Mouse (Mus musculus) MEL (cell line): ENCODE data around the gene Pdcd6. TPM values are rescaled to one million over a fixed set of nuclear protein-coding genes. Genes with fewer than 3 reads are reported as not detected.

Experiments used
- DNase-seq: peaks from one replicate; pipeline ENCODE4 v3.0.0; 2011; ENCODE audit warnings: low read depth, low spot score
- H3K27ac ChIP-seq: 2 replicates; pipeline ENCODE4 v1.5.1; 2012; ENCODE audit warnings: low read depth, mild to moderate bottlenecking, control low read depth, low read length, moderate library complexity; ENCODE audit not compliant: control insufficient read depth
- H3K27me3 ChIP-seq, 2 experiments: fragments of 150-350 bp in 1 of 2; sonication (generic) in 1 of 2; 2 replicates each; pipeline ENCODE4 v1.6.1; 2012; ENCODE audit warnings: low read length in 2 of 2, mild to moderate bottlenecking in 2 of 2, improper control_type of control experiment in 1 of 2, moderate library complexity in 1 of 2; ENCODE audit not compliant: insufficient read depth in 2 of 2, control insufficient read depth in 1 of 2
- H3K36me3 ChIP-seq, 2 experiments: 2 replicates each; pipeline ENCODE4 v1.6.1; 2012 to 2014; ENCODE audit warnings: low read length in 2 of 2, improper control_type of control experiment in 1 of 2, inconsistent platforms in 1 of 2, mild to moderate bottlenecking in 1 of 2; ENCODE audit not compliant: insufficient read depth in 2 of 2, control insufficient read depth in 1 of 2
- H3K4me1 ChIP-seq, 2 experiments: fragments of 150-350 bp in 1 of 2; sonication (generic) in 1 of 2; 2 replicates each; pipeline ENCODE4 v1.6.1; 2012; ENCODE audit warnings: low read length in 2 of 2, improper control_type of control experiment in 1 of 2, mild to moderate bottlenecking in 1 of 2; ENCODE audit not compliant: insufficient read depth in 2 of 2, control insufficient read depth in 1 of 2
- H3K4me3 ChIP-seq, 2 experiments: fragments of 150-350 bp in 1 of 2; sonication (generic) in 1 of 2; 2 replicates each; pipeline ENCODE4 v1.5.1; 2012; ENCODE audit warnings: low read depth in 2 of 2, low read length in 2 of 2, mild to moderate bottlenecking in 2 of 2, moderate library complexity in 2 of 2, control low read depth in 1 of 2, improper control_type of control experiment in 1 of 2; ENCODE audit not compliant: control insufficient read depth in 1 of 2, insufficient read depth in 1 of 2
- H3K79me2 ChIP-seq: 2 replicates; pipeline ENCODE4 v1.6.1; 2012; ENCODE audit warnings: mild to moderate bottlenecking, low read length, moderate library complexity; ENCODE audit not compliant: control insufficient read depth, poor library complexity, insufficient read depth
- H3K9ac ChIP-seq: 2 replicates; pipeline ENCODE4 v1.6.1; 2012; ENCODE audit warnings: low read depth, mild to moderate bottlenecking, control low read depth, low read length, moderate library complexity; ENCODE audit not compliant: control insufficient read depth, poor library complexity, severe bottlenecking
- H3K9me3 ChIP-seq: fragments of 150-350 bp; sonication (generic); replicated peaks from 2 replicates; pipeline ENCODE4 v1.6.1; 2012; ENCODE audit warnings: mild to moderate bottlenecking, low read length, improper control_type of control experiment, moderate library complexity; ENCODE audit not compliant: insufficient read depth
- BHLHE40 ChIP-seq: IDR thresholded peaks from 2 replicates; pipeline ENCODE4 v1.6.1; 2012; ENCODE audit warnings: low read depth, mild to moderate bottlenecking, inconsistent platforms, low read length, improper control_type of control experiment, borderline replicate concordance
- CHD1 ChIP-seq: IDR thresholded peaks from 2 replicates; pipeline ENCODE4 v1.6.1; 2012; ENCODE audit warnings: low read depth, mild to moderate bottlenecking, inconsistent platforms, low read length, improper control_type of control experiment
- CHD2 ChIP-seq: IDR thresholded peaks from 2 replicates; pipeline ENCODE4 v1.6.1; 2011; ENCODE audit warnings: low read length, improper control_type of control experiment
- CTCF ChIP-seq, 3 experiments: IDR thresholded peaks in 2 of 3; conservative IDR thresholded peaks in 1 of 3; 2 replicates each; pipeline ENCODE4 v1.5.1; 2011 to 2012; ENCODE audit warnings: low read length in 3 of 3, low read depth in 2 of 3, mild to moderate bottlenecking in 2 of 3, improper control_type of control experiment in 1 of 3, inconsistent platforms in 1 of 3, mixed read lengths in 1 of 3, moderate library complexity in 1 of 3; ENCODE audit not compliant: control insufficient read depth in 1 of 3, insufficient read depth in 1 of 3, poor library complexity in 1 of 3, severe bottlenecking in 1 of 3
- E2F4 ChIP-seq: IDR thresholded peaks from 2 replicates; pipeline ENCODE4 v1.6.1; 2011; ENCODE audit warnings: low read depth, low read length, improper control_type of control experiment, borderline replicate concordance
- ELF1 ChIP-seq: IDR thresholded peaks from 2 replicates; pipeline ENCODE4 v1.6.1; 2014; ENCODE audit warnings: low read depth, mild to moderate bottlenecking, inconsistent platforms, low read length, improper control_type of control experiment, moderate library complexity
- EP300 ChIP-seq, 2 experiments: IDR thresholded peaks; 2 replicates each; pipeline ENCODE4 v1.6.1; 2011; ENCODE audit warnings: improper control_type of control experiment in 2 of 2, low read length in 2 of 2, low read depth in 1 of 2, mild to moderate bottlenecking in 1 of 2
- ETS1 ChIP-seq: IDR thresholded peaks from 2 replicates; pipeline ENCODE4 v1.6.1; 2012; ENCODE audit warnings: low read depth, mild to moderate bottlenecking, inconsistent platforms, low read length, improper control_type of control experiment, moderate library complexity
- GABPA ChIP-seq: IDR thresholded peaks from 2 replicates; pipeline ENCODE4 v1.6.1; 2012; ENCODE audit warnings: low read depth, mild to moderate bottlenecking, inconsistent platforms, low read length, improper control_type of control experiment, moderate library complexity
- HCFC1 ChIP-seq: IDR thresholded peaks from 2 replicates; pipeline ENCODE4 v1.6.1; 2012; ENCODE audit warnings: low read depth, mild to moderate bottlenecking, inconsistent platforms, low read length, improper control_type of control experiment, moderate library complexity
- JUND ChIP-seq: IDR thresholded peaks from 2 replicates; pipeline ENCODE4 v1.6.1; 2011; ENCODE audit warnings: low read depth, mild to moderate bottlenecking, improper control_type of control experiment, low read length
- KAT2A ChIP-seq: conservative IDR thresholded peaks from 2 replicates; pipeline ENCODE4 v1.6.1; 2012; ENCODE audit warnings: low read depth, low read length, improper control_type of control experiment, inconsistent platforms
- MAFK ChIP-seq: IDR thresholded peaks from 2 replicates; pipeline ENCODE4 v1.6.1; 2011; ENCODE audit warnings: low read depth, mild to moderate bottlenecking, low read length, improper control_type of control experiment, borderline replicate concordance
- MAX ChIP-seq: IDR thresholded peaks from 2 replicates; pipeline ENCODE4 v1.6.1; 2011; ENCODE audit warnings: low read length, improper control_type of control experiment
- MEF2A ChIP-seq: IDR thresholded peaks from 2 replicates; pipeline ENCODE4 v1.6.1; 2014; ENCODE audit warnings: low read depth, mild to moderate bottlenecking, inconsistent platforms, low read length, improper control_type of control experiment; ENCODE audit not compliant: poor library complexity, insufficient replicate concordance, severe bottlenecking; ENCODE audit errors: extremely low read depth
- MXI1 ChIP-seq: IDR thresholded peaks from 2 replicates; pipeline ENCODE4 v1.6.1; 2011; ENCODE audit warnings: mild to moderate bottlenecking, low read depth, low read length, improper control_type of control experiment
- MYB ChIP-seq: IDR thresholded peaks from 2 replicates; pipeline ENCODE4 v1.6.1; 2011; ENCODE audit warnings: mild to moderate bottlenecking, low read depth, low read length, improper control_type of control experiment
- MYC ChIP-seq: IDR thresholded peaks from 2 replicates; pipeline ENCODE4 v1.6.1; 2011; ENCODE audit warnings: low read depth, mild to moderate bottlenecking, low read length, improper control_type of control experiment, moderate library complexity
- NELFE ChIP-seq: IDR thresholded peaks from 2 replicates; pipeline ENCODE4 v1.6.1; 2011; ENCODE audit warnings: low read depth, low read length, improper control_type of control experiment
- NRF1 ChIP-seq: IDR thresholded peaks from 2 replicates; pipeline ENCODE4 v1.6.1; 2014; ENCODE audit warnings: low read depth, mild to moderate bottlenecking, inconsistent platforms, low read length, improper control_type of control experiment, moderate library complexity; ENCODE audit not compliant: poor library complexity, insufficient read depth, severe bottlenecking
- POLR2A ChIP-seq, 2 experiments: IDR thresholded peaks; 2 replicates each; pipeline ENCODE4 v1.6.1; 2011 to 2012; ENCODE audit warnings: low read length in 2 of 2, mild to moderate bottlenecking in 2 of 2, control low read depth in 1 of 2, improper control_type of control experiment in 1 of 2, low read depth in 1 of 2, moderate library complexity in 1 of 2; ENCODE audit not compliant: control insufficient read depth in 1 of 2, insufficient read depth in 1 of 2, poor library complexity in 1 of 2
- POLR2AphosphoS2 ChIP-seq: IDR thresholded peaks from 2 replicates; pipeline ENCODE4 v1.6.1; 2011; ENCODE audit warnings: low read length, improper control_type of control experiment
- POLR2AphosphoS5 ChIP-seq: IDR thresholded peaks from 2 replicates; pipeline ENCODE4 v1.6.1; 2012; ENCODE audit warnings: low read depth, borderline replicate concordance, mild to moderate bottlenecking, inconsistent platforms, low read length, moderate library complexity, mixed read lengths
- RAD21 ChIP-seq: IDR thresholded peaks from 2 replicates; pipeline ENCODE4 v1.6.1; 2011; ENCODE audit warnings: mild to moderate bottlenecking, low read depth, low read length, improper control_type of control experiment
- RCOR1 ChIP-seq: IDR thresholded peaks from 2 replicates; pipeline ENCODE4 v1.6.1; 2012; ENCODE audit warnings: low read depth, mild to moderate bottlenecking, inconsistent platforms, low read length, improper control_type of control experiment
- SIN3A ChIP-seq: IDR thresholded peaks from 2 replicates; pipeline ENCODE4 v1.6.1; 2012; ENCODE audit warnings: low read length, improper control_type of control experiment, inconsistent platforms
- SMC3 ChIP-seq: IDR thresholded peaks from 2 replicates; pipeline ENCODE4 v1.6.1; 2011; ENCODE audit warnings: low read depth, low read length, improper control_type of control experiment
- TBP ChIP-seq: IDR thresholded peaks from 2 replicates; pipeline ENCODE4 v1.8.0; 2011; ENCODE audit warnings: low read depth, low read length, improper control_type of control experiment
- TCF12 ChIP-seq: IDR thresholded peaks from 2 replicates; pipeline ENCODE4 v1.6.1; 2014; ENCODE audit warnings: low read depth, mild to moderate bottlenecking, inconsistent platforms, low read length, improper control_type of control experiment, moderate library complexity
- USF1 ChIP-seq: IDR thresholded peaks from 2 replicates; pipeline ENCODE4 v1.6.1; 2014; ENCODE audit warnings: low read depth, mild to moderate bottlenecking, inconsistent platforms, low read length, improper control_type of control experiment, moderate library complexity
- ZC3H11A ChIP-seq: IDR thresholded peaks from 2 replicates; pipeline ENCODE4 v1.6.1; 2012; ENCODE audit warnings: low read depth, mild to moderate bottlenecking, inconsistent platforms, low read length, improper control_type of control experiment
- ZKSCAN1 ChIP-seq: IDR thresholded peaks from 2 replicates; pipeline ENCODE4 v1.6.1; 2012; ENCODE audit warnings: low read depth, mild to moderate bottlenecking, inconsistent platforms, low read length, improper control_type of control experiment, moderate library complexity
- ZMIZ1 ChIP-seq: IDR thresholded peaks from 2 replicates; pipeline ENCODE4 v1.6.1; 2012; ENCODE audit warnings: low read depth, mild to moderate bottlenecking, inconsistent platforms, low read length, improper control_type of control experiment, moderate library complexity
- ZNF384 ChIP-seq: IDR thresholded peaks from 2 replicates; pipeline ENCODE4 v1.6.1; 2012; ENCODE audit warnings: low read depth, mild to moderate bottlenecking, inconsistent platforms, low read length, improper control_type of control experiment
- polyA plus RNA-seq, 2 experiments: library from polyadenylated mRNA; stranded (reverse) in 1 of 2; unstranded in 1 of 2; fragments of >175 nt in 1 of 2; fragments of >200 nt in 1 of 2; gene quantifications; 2 replicates each; pipeline versions ENCODE4 v1.2.1 to v1.2.4; 2012; ENCODE audit warnings: low replicate concordance in 2 of 2, low read depth in 1 of 2; ENCODE audit not compliant: insufficient read length in 2 of 2, insufficient read depth in 1 of 2, missing spikeins in 1 of 2
- total RNA-seq: library from RNA; depleted of rRNA; stranded (reverse); fragments of 300-350 nt; gene quantifications from 2 replicates; pipeline ENCODE4 v1.2.3, GENCODE M21; 2012; rRNA removed

Gene Pdcd6
- total RNA-seq (134 and 142 TPM in 2 replicates), polyA plus RNA-seq (100 to 1,000 TPM in 1 of 2 experiments, not detected in 1; 106 TPM)

- peaks cover 8 to 12% of the 10 kb centered on the region in 2 experiments for H3K4me1 ChIP-seq
- no peak for TF ChIP-seq POLR2AphosphoS5
- TF ChIP-seq NRF1: no peak
- TF ChIP-seq TCF12: 0 out of 2 replicates have a peak, but pooled peaks have one; percentile 12
- TF ChIP-seq NELFE: peak; percentile 79
- TF ChIP-seq SIN3A: peak; percentile 96
- no peak for TF ChIP-seq SMC3
- TF ChIP-seq POLR2AphosphoS2: peak; percentile 67; the same call in 1 of the 2 replicates
- TF ChIP-seq RAD21: no peak
- TF ChIP-seq GABPA: no peak
- peak; percentile 68 for TF ChIP-seq MYC
- TF ChIP-seq CHD1: no peak
- no peak for TF ChIP-seq MEF2A
- no peak for TF ChIP-seq CHD2
- peak; percentile 91; the same call in 1 of the 2 replicates for TF ChIP-seq MXI1
- no peak for TF ChIP-seq RCOR1
- TF ChIP-seq EP300 (IDR thresholded peaks at IDR 0.05; ENCODE audit: low read depth in 1 of 2, low read length in 2 of 2): no peak
- no peak for TF ChIP-seq ZKSCAN1
- no peak for TF ChIP-seq KAT2A
- TF ChIP-seq POLR2A (IDR thresholded peaks at IDR 0.05; ENCODE audit: control insufficient read depth in 1 of 2, insufficient read depth in 1 of 2, low read depth in 1 of 2, low read length in 2 of 2, poor library complexity in 1 of 2): peak; percentile 59 to 86; a peak in 3 of 4 replicates
- no peak for TF ChIP-seq JUND
- 0 out of 2 replicates have a peak, but pooled peaks have one; percentile 35 for TF ChIP-seq USF1
- peak; percentile 86 for TF ChIP-seq HCFC1
- TF ChIP-seq ZC3H11A: no peak
- no peak for TF ChIP-seq MAFK
- no peak for TF ChIP-seq BHLHE40
- TF ChIP-seq MYB: no peak
- TF ChIP-seq ELF1: peak; percentile 88
- TF ChIP-seq CTCF (IDR thresholded peaks at IDR 0.05 in 2 of 3, conservative IDR thresholded peaks at IDR 0.05 in 1 of 3; ENCODE audit: control insufficient read depth in 1 of 3, insufficient read depth in 1 of 3, low read depth in 2 of 3, low read length in 3 of 3, poor library complexity in 1 of 3, severe bottlenecking in 1 of 3): no peak
- no peak for TF ChIP-seq E2F4
- peak; percentile 49 for TF ChIP-seq TBP
- peak; percentile 81 for TF ChIP-seq ZMIZ1
- peak; percentile 51; the same call in 1 of the 2 replicates for TF ChIP-seq MAX
- 0 out of 2 replicates have a peak, but pooled peaks have one; percentile 23 for TF ChIP-seq ETS1
- TF ChIP-seq ZNF384: no peak
- H3K9me3 ChIP-seq: no peaks in the 10 kb centered on the region
- peak within 1 kb of the TSS; percentile 79 for H3K27ac ChIP-seq
- H3K9ac ChIP-seq: peak within 1 kb of the TSS; percentile 91
- no peaks in the 10 kb centered on the region for H3K27me3 ChIP-seq
- peak within 1 kb of the TSS; percentile 78 to 94 for H3K4me3 ChIP-seq
- peaks cover 20% of the 10 kb centered on the region for H3K79me2 ChIP-seq
- H3K36me3 ChIP-seq: peaks cover 6 to 24% of the 10 kb centered on the region in 2 experiments
- DNase-seq: peak; percentile 99
These were observed at the start of gene Pdcd6 for GRCm38 (mm10) chr13:74317170-74317849. Gene Pdcd6, minus strand, starts transcription at chr13:74317580.
